Mouse (Mus musculus): ENCODE measurements around the gene Acvr1.

Acvr1 gene

GRCm38 (mm10) chr2:58520727-58521126, 46.2 kb downstream of the Acvr1 start:
- DNase-seq (ENCODE audit: low spot score in 2 of 2), result no peak

GRCm38 (mm10) chr2:58518517-58518916, 48.4 kb downstream of the Acvr1 start:
- DNase-seq (ENCODE audit: low spot score in 2 of 2), result no peak

- DNase-seq (ENCODE audit: low spot score in 2 of 2), result no peak
Observed at GRCm38 (mm10) chr2:58516920-58517319, 50.0 kb downstream of the Acvr1 start.

GRCm38 (mm10) chr2:58516000-58516399, 51.0 kb downstream of the Acvr1 start:
- no peak for DNase-seq (ENCODE audit: low spot score in 2 of 2)

GRCm38 (mm10) chr2:58514489-58514888, 52.5 kb downstream of the Acvr1 start:
- no peak for DNase-seq (ENCODE audit: low spot score in 2 of 2)

- DNase-seq (ENCODE audit: low spot score in 2 of 2), result no peak
Observed at GRCm38 (mm10) chr2:58513212-58513611, 53.7 kb downstream of the Acvr1 start.

GRCm38 (mm10) chr2:58510192-58510591, 56.8 kb downstream of the Acvr1 start:
- no peak for DNase-seq (ENCODE audit: low spot score in 2 of 2)

- DNase-seq (ENCODE audit: low spot score in 2 of 2), result no peak
Observed at GRCm38 (mm10) chr2:58505306-58506090, 61.5 kb downstream of the Acvr1 start.

GRCm38 (mm10) chr2:58496647-58497410, 70.1 kb downstream of the Acvr1 start:
- DNase-seq (ENCODE audit: low spot score in 2 of 2), result no peak

GRCm38 (mm10) chr2:58495271-58495670, 71.7 kb downstream of the Acvr1 start:
- DNase-seq (ENCODE audit: low spot score in 2 of 2), result no peak

- DNase-seq (ENCODE audit: low spot score in 2 of 2), result no peak
Observed at GRCm38 (mm10) chr2:58493685-58494635, 73.0 kb downstream of the Acvr1 start.

- no peak for DNase-seq (ENCODE audit: low spot score in 2 of 2)
Observed at GRCm38 (mm10) chr2:58489275-58489674, 77.7 kb downstream of the Acvr1 start.

GRCm38 (mm10) chr2:58488404-58488803, 78.6 kb downstream of the Acvr1 start:
- no peak for DNase-seq (ENCODE audit: low spot score in 2 of 2)

GRCm38 (mm10) chr2:58487279-58487560, 79.7 kb downstream of the Acvr1 start:
- no peak for DNase-seq (ENCODE audit: low spot score in 2 of 2)

GRCm38 (mm10) chr2:58486441-58487278, 80.3 kb downstream of the Acvr1 start:
- DNase-seq (ENCODE audit: low spot score in 2 of 2), result no peak

GRCm38 (mm10) chr2:58485683-58486082, 81.3 kb downstream of the Acvr1 start:
- no peak for DNase-seq (ENCODE audit: low spot score in 2 of 2)

GRCm38 (mm10) chr2:58485152-58485551, 81.8 kb downstream of the Acvr1 start:
- no peak for DNase-seq (ENCODE audit: low spot score in 2 of 2)

GRCm38 (mm10) chr2:58484284-58484965, 82.5 kb downstream of the Acvr1 start:
- no peak for DNase-seq (ENCODE audit: low spot score in 2 of 2)

- DNase-seq (ENCODE audit: low spot score in 2 of 2), result no peak
Observed at GRCm38 (mm10) chr2:58481450-58482100, 85.4 kb downstream of the Acvr1 start.

GRCm38 (mm10) chr2:58480764-58481163, 86.2 kb downstream of the Acvr1 start:
- no peak for DNase-seq (ENCODE audit: low spot score in 2 of 2)
